Mouse (Mus musculus): Measurements from ENCODE around the gene Slc24a3. TPM values are rescaled to one million over a fixed set of nuclear protein-coding genes. Genes with fewer than 3 reads are reported as not detected.

The Slc24a3 gene
- polyA plus RNA-seq, 1 experiment from 2014 or later, result 6.1 TPM

- no peak overlapping the region for H3K9ac ChIP-seq
- no peaks in the 10 kb centered on the region for H3K36me3 ChIP-seq
- 87% methylated on average over 5 of the region's 5 CpGs for WGBS
These were observed 132.6 kb downstream of the Slc24a3 start for GRCm38 (mm10) chr2:145299914-145300699.

GRCm38 (mm10) chr2:145307231-145307883 lies 139.8 kb downstream of the Slc24a3 start:
- Histone ChIP-seq H3K27ac (no peak overlapping the region), H3K4me2 (no peak overlapping the region), H3K27me3 (no peaks in the 10 kb centered on the region), H3K9me3 (no peaks in the 10 kb centered on the region), H3K9ac (no peak overlapping the region), H3K36me3 (no peaks in the 10 kb centered on the region), H3K4me1 (replicated peaks) (no peaks in the 10 kb centered on the region), H3K4me3 (no peak overlapping the region)
- 75% methylated on average over 2 of the region's 2 CpGs for WGBS
- no peak for ATAC-seq (ENCODE audit: low FRiP score)

More at GRCm38 (mm10) chr2:145299914-145300699, 132.6 kb downstream of the Slc24a3 start:
- Histone ChIP-seq H3K4me3 (no peak overlapping the region), H3K9me3 (no peaks in the 10 kb centered on the region), H3K27me3 (no peaks in the 10 kb centered on the region), H3K4me1 (replicated peaks) (no peaks in the 10 kb centered on the region), H3K27ac (no peak overlapping the region), H3K4me2 (no peak overlapping the region)
- ATAC-seq (ENCODE audit: low FRiP score), result no peak

- Histone ChIP-seq H3K9me3 (no peaks in the 10 kb centered on the region), H3K36me3 (no peaks in the 10 kb centered on the region), H3K9ac (no peak overlapping the region), H3K4me3 (no peak overlapping the region), H3K27ac (no peak overlapping the region), H3K4me1 (replicated peaks) (no peaks in the 10 kb centered on the region), H3K27me3 (no peaks in the 10 kb centered on the region), H3K4me2 (no peak overlapping the region)
- no peak for ATAC-seq (ENCODE audit: low FRiP score)
- WGBS, result 57% methylated on average over 2 of the region's 2 CpGs
These were observed 151.4 kb downstream of the Slc24a3 start for GRCm38 (mm10) chr2:145318916-145319315.

- Histone ChIP-seq H3K4me1 (replicated peaks) (no peaks in the 10 kb centered on the region), H3K9ac (no peak overlapping the region), H3K27ac (no peak overlapping the region), H3K36me3 (no peaks in the 10 kb centered on the region), H3K4me3 (no peak overlapping the region), H3K4me2 (no peak overlapping the region), H3K9me3 (no peaks in the 10 kb centered on the region), H3K27me3 (no peaks in the 10 kb centered on the region)
- ATAC-seq (ENCODE audit: low FRiP score), result no peak
- WGBS, result 93% methylated on average over 3 of the region's 3 CpGs
These were observed 153.7 kb downstream of the Slc24a3 start for GRCm38 (mm10) chr2:145321287-145321686.

- no peak for ATAC-seq (ENCODE audit: low FRiP score)
- H3K9ac ChIP-seq, result no peak overlapping the region
- H3K36me3 ChIP-seq, result no peaks in the 10 kb centered on the region
- H3K4me3 ChIP-seq, result no peak overlapping the region
- H3K9me3 ChIP-seq, result no peaks in the 10 kb centered on the region
- H3K4me2 ChIP-seq, result no peak overlapping the region
- H3K27me3 ChIP-seq, result no peaks in the 10 kb centered on the region
- H3K4me1 ChIP-seq (replicated peaks), result no peaks in the 10 kb centered on the region
- H3K27ac ChIP-seq, result no peak overlapping the region
These were observed 154.2 kb downstream of the Slc24a3 start for GRCm38 (mm10) chr2:145321755-145322154.

GRCm38 (mm10) chr2:145324477-145324876 lies 156.9 kb downstream of the Slc24a3 start:
- Histone ChIP-seq H3K36me3 (no peaks in the 10 kb centered on the region), H3K9ac (no peak overlapping the region), H3K27me3 (no peaks in the 10 kb centered on the region), H3K27ac (no peak overlapping the region), H3K4me3 (no peak overlapping the region), H3K9me3 (no peaks in the 10 kb centered on the region), H3K4me1 (replicated peaks) (no peaks in the 10 kb centered on the region), H3K4me2 (no peak overlapping the region)
- 61% methylated on average over 3 of the region's 3 CpGs for WGBS
- ATAC-seq (ENCODE audit: low FRiP score), result no peak

GRCm38 (mm10) chr2:145325852-145326251 lies 158.3 kb downstream of the Slc24a3 start:
- H3K9ac ChIP-seq, result no peak overlapping the region
- no peak overlapping the region for H3K27ac ChIP-seq
- no peaks in the 10 kb centered on the region for H3K27me3 ChIP-seq
- no peak overlapping the region for H3K4me3 ChIP-seq
- WGBS, result 73% methylated on average over 4 of the region's 4 CpGs
- no peaks in the 10 kb centered on the region for H3K9me3 ChIP-seq
- H3K4me1 ChIP-seq (replicated peaks), result no peaks in the 10 kb centered on the region
- H3K4me2 ChIP-seq, result no peak overlapping the region
- ATAC-seq (ENCODE audit: low FRiP score), result no peak
- H3K36me3 ChIP-seq, result no peaks in the 10 kb centered on the region

- 84% methylated on average over 2 of the region's 2 CpGs for WGBS
- no peak for ATAC-seq (ENCODE audit: low FRiP score)
- no peak overlapping the region for H3K9ac ChIP-seq
- no peaks in the 10 kb centered on the region for H3K4me1 ChIP-seq (replicated peaks)
- H3K9me3 ChIP-seq, result no peaks in the 10 kb centered on the region
- no peak overlapping the region for H3K4me2 ChIP-seq
- H3K27me3 ChIP-seq, result no peaks in the 10 kb centered on the region
- no peaks in the 10 kb centered on the region for H3K36me3 ChIP-seq
- no peak overlapping the region for H3K27ac ChIP-seq
- H3K4me3 ChIP-seq, result no peak overlapping the region
These were observed 159.0 kb downstream of the Slc24a3 start for GRCm38 (mm10) chr2:145326544-145326943.

GRCm38 (mm10) chr2:145329756-145330155 lies 162.2 kb downstream of the Slc24a3 start:
- Histone ChIP-seq H3K4me1 (replicated peaks) (no peaks in the 10 kb centered on the region), H3K4me2 (no peak overlapping the region), H3K9ac (no peak overlapping the region), H3K27ac (no peak overlapping the region), H3K36me3 (no peaks in the 10 kb centered on the region), H3K9me3 (no peaks in the 10 kb centered on the region), H3K27me3 (no peaks in the 10 kb centered on the region), H3K4me3 (no peak overlapping the region)
- ATAC-seq (ENCODE audit: low FRiP score), result no peak
- 85% methylated on average over 8 of the region's 8 CpGs for WGBS

GRCm38 (mm10) chr2:145331525-145331924 lies 164.0 kb downstream of the Slc24a3 start:
- Histone ChIP-seq H3K4me1 (replicated peaks) (no peaks in the 10 kb centered on the region), H3K27ac (no peak overlapping the region), H3K36me3 (no peaks in the 10 kb centered on the region), H3K9me3 (no peaks in the 10 kb centered on the region), H3K9ac (no peak overlapping the region), H3K27me3 (no peaks in the 10 kb centered on the region), H3K4me2 (no peak overlapping the region), H3K4me3 (no peak overlapping the region)
- no peak for ATAC-seq (ENCODE audit: low FRiP score)
- WGBS, result 85% methylated on average over 1 of the region's 1 CpGs

- no peak for ATAC-seq (ENCODE audit: low FRiP score)
- H3K9me3 ChIP-seq, result no peaks in the 10 kb centered on the region
- no peaks in the 10 kb centered on the region for H3K4me1 ChIP-seq (replicated peaks)
- no peaks in the 10 kb centered on the region for H3K36me3 ChIP-seq
- no peak overlapping the region for H3K4me2 ChIP-seq
- H3K4me3 ChIP-seq, result no peak overlapping the region
- no peaks in the 10 kb centered on the region for H3K27me3 ChIP-seq
- no peak overlapping the region for H3K27ac ChIP-seq
- H3K9ac ChIP-seq, result no peak overlapping the region
These were observed 165.9 kb downstream of the Slc24a3 start for GRCm38 (mm10) chr2:145333466-145333865.

GRCm38 (mm10) chr2:145336406-145336805 lies 168.9 kb downstream of the Slc24a3 start:
- Histone ChIP-seq H3K36me3 (no peaks in the 10 kb centered on the region), H3K9ac (no peak overlapping the region), H3K4me2 (no peak overlapping the region), H3K27ac (no peak overlapping the region), H3K27me3 (no peaks in the 10 kb centered on the region), H3K9me3 (no peaks in the 10 kb centered on the region), H3K4me1 (replicated peaks) (no peaks in the 10 kb centered on the region), H3K4me3 (no peak overlapping the region)
- no peak for ATAC-seq (ENCODE audit: low FRiP score)

GRCm38 (mm10) chr2:145340816-145341215 lies 173.3 kb downstream of the Slc24a3 start:
- Histone ChIP-seq H3K9me3 (no peaks in the 10 kb centered on the region), H3K9ac (no peak overlapping the region), H3K27ac (no peak overlapping the region), H3K36me3 (no peaks in the 10 kb centered on the region), H3K27me3 (no peaks in the 10 kb centered on the region), H3K4me2 (no peak overlapping the region), H3K4me3 (no peak overlapping the region), H3K4me1 (replicated peaks) (no peaks in the 10 kb centered on the region)
- no peak for ATAC-seq (ENCODE audit: low FRiP score)
- WGBS, result 70% methylated on average over 2 of the region's 2 CpGs
